Mouse (Mus musculus) adrenal gland, postnatal 10 days (tissue): ENCODE measurements around the gene Rag1. TPM values are rescaled to one million over a fixed set of nuclear protein-coding genes. Genes with fewer than 3 reads are reported as not detected.

Experiments used
- DNase-seq: peaks from one replicate; pipeline ENCODE4 v3.0.0; 2021; ENCODE audit warnings: mixed read lengths
- total RNA-seq, 2 experiments: library from RNA; stranded (reverse); gene quantifications; 2 replicates each; pipeline ENCODE4 v1.2.3; 2021

Rag1 gene
- total RNA-seq, 2 experiments from 2014 or later = 0.42 to 0.60 TPM

GRCm38 (mm10) chr2:101591356-101591755 lies 57.9 kb downstream of the Rag1 start:
- DNase-seq = no peak

Other genes starting within 250 kb of the Rag1 start
- gene Rag2, start 24.8 kb downstream of the Rag1 start, total RNA-seq = under 1 TPM in 1 of 2 experiments, not detected in 1; 0.09 TPM
- 10 to 100 TPM; 37.1 to 46.2 TPM for gene B230118H07Rik, start within 50 bp of the Rag1 start, total RNA-seq
- 10 to 100 TPM; 17.0 to 18.1 TPM for gene Traf6, start 28.9 kb upstream of the Rag1 start, total RNA-seq
- gene Prr5l, start 233.5 kb upstream of the Rag1 start, total RNA-seq = 1 to 10 TPM; 4.9 to 7.2 TPM
- gene Commd9, start 236.7 kb upstream of the Rag1 start, total RNA-seq = 10 to 100 TPM; 33.8 to 36.2 TPM